Mouse (Mus musculus) heart, adult 2 months (tissue): ENCODE measurements around the gene Bspry. TPM values are rescaled to one million over a fixed set of nuclear protein-coding genes. Genes with fewer than 3 reads are reported as not detected.
"Not testable (repeated sequence)": the region's sequence is repeated elsewhere in the genome, so short reads cannot be mapped to it uniquely, and the experiment has no call there.

Source experiments
- DNase-seq, 2 experiments: peaks; one replicate each; pipeline ENCODE4 v3.0.0; 2021
- H3K27ac ChIP-seq: fragments of 200-600 bp; 2 replicates; pipeline ENCODE4 v1.8.1; 2022
- H3K27me3 ChIP-seq: fragments of 200-500 bp; 2 replicates; pipeline ENCODE4 v1.6.1; 2012; ENCODE audit warnings: mild to moderate bottlenecking, low read length, inconsistent platforms, mixed read lengths; ENCODE audit not compliant: control insufficient read depth, insufficient read depth
- H3K36me3 ChIP-seq: fragments of 200-500 bp; 2 replicates; pipeline ENCODE4 v1.6.1; 2012; ENCODE audit warnings: low read length, inconsistent platforms; ENCODE audit not compliant: control insufficient read depth, insufficient read depth
- H3K4me1 ChIP-seq: fragments of 200-500 bp; 2 replicates; pipeline ENCODE4 v1.6.1; 2011; ENCODE audit warnings: low read length; ENCODE audit not compliant: control insufficient read depth, insufficient read depth
- H3K4me3 ChIP-seq: fragments of 200-600 bp; 2 replicates; pipeline ENCODE4 v1.8.1; 2022
- H3K79me2 ChIP-seq: fragments of 200-500 bp; replicated peaks from 2 replicates; pipeline ENCODE4 v1.6.1; 2012; ENCODE audit warnings: mild to moderate bottlenecking, inconsistent platforms, low read length, moderate library complexity, mixed read lengths; ENCODE audit not compliant: control insufficient read depth, insufficient read depth
- H3K9ac ChIP-seq: fragments of 200-500 bp; 2 replicates; pipeline ENCODE4 v1.6.1; 2012; ENCODE audit warnings: low read depth, mild to moderate bottlenecking, control low read depth, inconsistent platforms, low read length, mixed read lengths
- CTCF ChIP-seq: fragments of 200-600 bp; IDR thresholded peaks from 2 replicates; pipeline ENCODE4 v1.8.1; 2022; ENCODE audit warnings: antibody characterized with exemption, mild to moderate bottlenecking, moderate library complexity
- EP300 ChIP-seq: fragments of 200-500 bp; IDR thresholded peaks from 2 replicates; pipeline ENCODE4 v1.6.1; 2011; ENCODE audit warnings: low read depth, low read length, control low read depth; ENCODE audit not compliant: insufficient read depth
- POLR2A ChIP-seq: fragments of 200-500 bp; IDR thresholded peaks from 2 replicates; pipeline ENCODE4 v1.6.1; 2011; ENCODE audit warnings: mild to moderate bottlenecking, low read depth, low read length, control low read depth; ENCODE audit not compliant: insufficient read depth
- WGBS: fragments of 180-500 bp; shearing (Covaris S2); methylation state at CpG from one replicate; pipeline ENCODE4 v1.1.7; 2018; 5-methylcytosine and 5-hydroxymethylcytosine counted together
- intact Hi-C: fragments of 180-260 bp; cut with DNase I; formaldehyde crosslinking; loops from one replicate; pipeline ENCODE4 v1.15.1; 2025
- polyA plus RNA-seq: library from polyadenylated mRNA; depleted of rRNA; stranded (reverse); fragments of >200 nt; gene quantifications from 2 replicates; pipeline ENCODE4 v1.2.3, GENCODE M21; 2012
- total RNA-seq, 2 experiments: library from RNA; stranded (reverse); gene quantifications; 2 replicates each; pipeline ENCODE4 v1.2.3; 2021

Bspry gene
- total and polyA plus RNA-seq, 3 experiments: 0.09 to 1.2 (median 0.13) TPM

- no peaks in the 10 kb centered on the region for H3K79me2 ChIP-seq
- no peak overlapping the region for H3K9ac ChIP-seq
- TF ChIP-seq POLR2A (no peak), CTCF (no peak), EP300 (no peak)
- peaks cover 4% of the 10 kb centered on the region; the same call in 1 of the 2 replicates for H3K36me3 ChIP-seq
- no peaks in the 10 kb centered on the region for H3K27me3 ChIP-seq
- intact Hi-C loops: no loop called here
- peaks cover 3% of the 10 kb centered on the region for H3K4me1 ChIP-seq
- no peak for DNase-seq
- no peak overlapping the region for H3K27ac ChIP-seq
- 84% methylated on average over 6 of the region's 6 CpGs for WGBS
- no peak overlapping the region for H3K4me3 ChIP-seq
Measured at GRCm38 (mm10) chr4:62475793-62476192, 4.1 kb upstream of the Bspry start.

- H3K9ac ChIP-seq: no peak overlapping the region
- no peak overlapping the region for H3K27ac ChIP-seq
- no peak for TF ChIP-seq CTCF
- no peak for TF ChIP-seq POLR2A
- TF ChIP-seq EP300: no peak
- peaks cover 3% of the 10 kb centered on the region for H3K4me1 ChIP-seq
- intact Hi-C loops: no loop called here
- no peaks in the 10 kb centered on the region for H3K79me2 ChIP-seq
- no peak for DNase-seq
- no peak overlapping the region for H3K4me3 ChIP-seq
- no peaks in the 10 kb centered on the region for H3K27me3 ChIP-seq
- peaks cover 4% of the 10 kb centered on the region; the same call in 1 of the 2 replicates for H3K36me3 ChIP-seq
- 88% methylated on average over 6 of the region's 6 CpGs for WGBS
Measured at GRCm38 (mm10) chr4:62477542-62478244, 2.2 kb upstream of the Bspry start.

- Histone ChIP-seq H3K4me3 (peak overlapping the region; percentile 46), H3K9ac (peak overlapping the region; percentile 43; the same call in 1 of the 2 replicates)
- H3K27me3 ChIP-seq, H3K27ac ChIP-seq, H3K36me3 ChIP-seq, H3K79me2 ChIP-seq, H3K4me1 ChIP-seq, DNase-seq, intact Hi-C loops: not testable (repeated sequence)
- peak; percentile 57 for TF ChIP-seq CTCF
- whole genome bisulfite sequencing: 11% methylated on average over 11 of the region's 11 CpGs
Measured at GRCm38 (mm10) chr4:62479593-62479936, 288 bp upstream of the Bspry start.

- Histone ChIP-seq H3K27me3 (no peaks in the 10 kb centered on the region), H3K4me1 (peaks cover 3% of the 10 kb centered on the region), H3K9ac (no peak overlapping the region), H3K79me2 (no peaks in the 10 kb centered on the region), H3K36me3 (peaks cover 4% of the 10 kb centered on the region; the same call in 1 of the 2 replicates), H3K4me3 (no peak overlapping the region), H3K27ac (no peak overlapping the region)
- intact Hi-C loops: no loop called here
- 32% methylated on average over 10 of the region's 10 CpGs for WGBS
- no peak for TF ChIP-seq EP300
- no peak for TF ChIP-seq CTCF
- no peak for TF ChIP-seq POLR2A
- peak in 1 of 2 experiments; percentile 13 for DNase-seq
Measured at GRCm38 (mm10) chr4:62480709-62481605, 1.1 kb downstream of the Bspry start.

GRCm38 (mm10) chr4:62484928-62485327, 5.1 kb downstream of the Bspry start:
- intact Hi-C loops: no loop called here
- H3K36me3 ChIP-seq: no peaks in the 10 kb centered on the region
- H3K9ac ChIP-seq: no peak overlapping the region
- no peak for TF ChIP-seq CTCF
- no peaks in the 10 kb centered on the region for H3K79me2 ChIP-seq
- WGBS: 78% methylated on average over 3 of the region's 3 CpGs
- no peaks in the 10 kb centered on the region; the same call in 1 of the 2 replicates for H3K4me1 ChIP-seq
- H3K27me3 ChIP-seq: no peaks in the 10 kb centered on the region
- H3K4me3 ChIP-seq: no peak overlapping the region
- H3K27ac ChIP-seq: no peak overlapping the region
- no peak for DNase-seq

GRCm38 (mm10) chr4:62485450-62486161, 5.8 kb downstream of the Bspry start:
- no peak overlapping the region for H3K27ac ChIP-seq
- no peaks in the 10 kb centered on the region; the same call in 1 of the 2 replicates for H3K4me1 ChIP-seq
- no peak overlapping the region for H3K9ac ChIP-seq
- no peak for TF ChIP-seq EP300
- TF ChIP-seq POLR2A: no peak
- TF ChIP-seq CTCF: no peak
- no peak overlapping the region for H3K4me3 ChIP-seq
- intact Hi-C loops: no loop called here
- H3K36me3 ChIP-seq: no peaks in the 10 kb centered on the region
- no peaks in the 10 kb centered on the region for H3K27me3 ChIP-seq
- H3K79me2 ChIP-seq: no peaks in the 10 kb centered on the region
- WGBS: 76% methylated on average over 8 of the region's 8 CpGs
- no peak for DNase-seq
